Mouse (Mus musculus) limb, embryonic 15.5 days (tissue): ENCODE measurements at regions not wholly inside any gene's neighbourhood (a gene's known extent, or its start where the extent isn't known, plus 50 kb on each side); places are given as distances from the start of the nearest gene placed in this dataset.

ENCODE experiments used
- ATAC-seq: fragments of 200-750 bp; cut with Nextera tagmentation; 2 replicates; pipeline ENCODE4 v1.8.0; 2017; ENCODE audit warnings: low read depth, moderate TSS enrichment; ENCODE audit not compliant: insufficient number of reproducible peaks, low FRiP score, low TSS enrichment
- H3K27ac ChIP-seq: fragments of 300-500 bp; sonication (generic); 2 replicates; pipeline ENCODE4 v1.5.1; 2015; ENCODE audit warnings: moderate library complexity, mild to moderate bottlenecking, inconsistent platforms
- H3K27me3 ChIP-seq: fragments of 300-500 bp; sonication (generic); 2 replicates; pipeline ENCODE4 v1.6.1; 2015; ENCODE audit warnings: inconsistent platforms
- H3K36me3 ChIP-seq: fragments of 300-500 bp; sonication (generic); 2 replicates; pipeline ENCODE4 v1.6.1; 2015; ENCODE audit warnings: inconsistent platforms
- H3K4me1 ChIP-seq: fragments of 300-500 bp; sonication (generic); 2 replicates; pipeline ENCODE4 v1.6.1; 2015; ENCODE audit warnings: inconsistent platforms
- H3K4me2 ChIP-seq: fragments of 300-500 bp; sonication (generic); 2 replicates; pipeline ENCODE4 v1.6.1; 2015; ENCODE audit warnings: mild to moderate bottlenecking, inconsistent platforms
- H3K4me3 ChIP-seq: fragments of 300-500 bp; sonication (generic); 2 replicates; pipeline ENCODE4 v1.5.1; 2015; ENCODE audit warnings: mild to moderate bottlenecking, inconsistent platforms
- H3K9ac ChIP-seq: fragments of 300-500 bp; sonication (generic); 2 replicates; pipeline ENCODE4 v1.6.1; 2015; ENCODE audit warnings: inconsistent platforms
- H3K9me3 ChIP-seq: fragments of 300-500 bp; sonication (generic); 2 replicates; pipeline ENCODE4 v1.6.1; 2016; ENCODE audit warnings: inconsistent platforms
- WGBS: fragments of 180-500 bp; shearing (Covaris S2); methylation state at CpG from one replicate; pipeline ENCODE4 v1.1.7; 2015; 5-methylcytosine and 5-hydroxymethylcytosine counted together

DNA sequence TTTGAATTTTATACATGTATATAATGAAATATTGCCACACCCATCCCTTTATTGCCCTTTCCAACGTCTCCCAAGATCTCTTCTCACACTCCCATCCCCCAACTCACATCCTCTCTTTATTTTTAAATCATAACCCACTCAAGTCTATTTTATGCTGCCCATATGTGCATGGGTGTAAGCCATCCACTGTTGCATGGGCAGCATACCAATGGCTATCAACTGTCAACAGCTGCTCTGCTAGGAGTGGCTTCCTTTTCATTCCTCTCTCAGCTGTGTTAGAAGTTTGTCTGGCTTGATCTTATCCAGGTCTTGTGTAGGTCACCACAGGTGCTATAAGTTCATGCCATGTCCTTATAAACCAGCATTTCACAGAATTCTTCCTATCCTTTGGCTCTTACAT, 409.2 kb upstream of the Klf4 start:
- no peak overlapping the region for H3K4me2 ChIP-seq
- no peak overlapping the region for H3K9ac ChIP-seq
- H3K27me3 ChIP-seq: no peaks in the 10 kb centered on the region
- H3K27ac ChIP-seq: no peak overlapping the region
- no peak overlapping the region for H3K4me3 ChIP-seq
- WGBS: 34% methylated on average over 1 of the region's 1 CpGs
- H3K4me1 ChIP-seq: no peaks in the 10 kb centered on the region
- H3K9me3 ChIP-seq: no peaks in the 10 kb centered on the region
- H3K36me3 ChIP-seq: no peaks in the 10 kb centered on the region
- no peak for ATAC-seq

DNA sequence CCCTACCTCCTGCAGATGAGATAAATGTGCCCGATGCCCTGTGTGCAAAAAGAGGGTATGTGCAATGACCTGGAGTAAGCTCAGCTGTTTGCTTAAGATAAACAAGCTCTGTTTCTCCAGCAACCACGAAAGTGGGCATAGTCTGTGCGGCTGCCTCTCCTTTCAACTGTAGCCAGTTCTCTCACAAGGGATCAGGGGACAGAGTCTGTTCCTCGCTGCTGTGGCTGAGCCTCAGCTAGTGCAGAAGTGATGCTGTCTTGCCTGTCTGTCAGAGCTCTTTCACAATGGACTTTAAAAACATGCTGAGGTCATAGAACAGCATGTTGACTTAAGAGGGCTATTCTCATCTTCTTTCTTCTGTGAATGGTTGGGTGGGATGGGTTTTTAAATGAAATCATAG, 406.1 kb upstream of the Klf4 start:
- WGBS: 79% methylated on average over 4 of the region's 4 CpGs
- no peak overlapping the region for H3K27ac ChIP-seq

DNA sequence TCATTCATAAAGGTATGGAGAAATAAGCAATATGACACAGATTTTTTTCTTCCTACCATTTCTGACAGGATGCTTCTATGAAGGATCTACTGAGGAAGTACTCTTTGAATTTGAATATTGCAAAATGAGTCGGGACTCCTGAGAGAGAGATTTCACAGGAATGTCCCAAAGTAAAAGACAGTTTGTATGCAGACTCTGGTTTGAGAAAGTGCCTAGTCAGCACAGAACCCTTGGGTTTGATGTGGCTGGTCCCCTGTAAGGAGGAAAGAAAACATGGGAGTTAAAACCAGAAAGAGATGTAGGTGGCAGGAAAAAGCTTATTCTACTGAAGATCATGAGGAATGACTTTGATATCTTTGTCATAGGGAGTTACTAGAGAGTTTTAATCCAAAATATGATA, 405.6 kb upstream of the Klf4 start:
- no peak overlapping the region for H3K9ac ChIP-seq
- no peak overlapping the region for H3K27ac ChIP-seq

More for the DNA sequence above, 406.1 kb upstream of the Klf4 start:
- Histone ChIP-seq H3K36me3 (no peaks in the 10 kb centered on the region), H3K4me1 (no peaks in the 10 kb centered on the region), H3K9me3 (no peaks in the 10 kb centered on the region), H3K27me3 (no peaks in the 10 kb centered on the region), H3K9ac (no peak overlapping the region), H3K4me3 (no peak overlapping the region), H3K4me2 (no peak overlapping the region)
- no peak for ATAC-seq

DNA sequence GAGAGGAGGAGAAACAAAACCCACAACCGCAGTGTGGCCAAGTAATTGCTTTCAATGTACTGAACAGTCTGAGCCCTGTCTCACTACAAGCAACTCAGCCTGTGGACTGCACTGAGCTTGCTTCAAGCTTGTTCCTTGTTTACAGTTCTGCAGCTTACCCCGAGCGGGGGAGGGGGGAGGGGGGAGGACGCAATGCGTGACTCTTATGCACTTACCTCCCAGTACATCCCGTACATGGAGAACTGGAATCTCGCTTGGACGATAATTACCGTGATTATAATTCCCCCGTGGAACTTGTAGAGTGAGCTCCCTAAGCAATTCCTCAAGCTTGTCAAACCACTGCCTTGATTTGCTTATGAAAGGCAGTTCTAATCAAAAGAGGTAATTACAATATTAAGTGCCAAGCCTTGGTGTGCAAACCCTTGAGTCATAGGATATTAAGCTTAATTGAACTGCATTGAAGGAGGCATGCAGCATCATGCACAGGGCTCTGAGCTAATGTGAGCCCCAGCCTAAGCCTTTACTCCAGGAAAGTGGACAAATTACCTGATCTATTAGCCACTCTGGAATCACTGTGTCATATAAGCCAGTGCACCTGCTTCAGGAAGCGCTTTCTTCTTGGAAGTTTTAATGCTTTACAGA, 397.0 kb upstream of the Klf4 start:
- no peaks in the 10 kb centered on the region for H3K27me3 ChIP-seq
- H3K4me3 ChIP-seq: no peak overlapping the region
- 48% methylated on average over 11 of the region's 11 CpGs for WGBS
- no peak for ATAC-seq
- peak overlapping the region; percentile 4 for H3K4me2 ChIP-seq
- peaks cover 12% of the 10 kb centered on the region; the same call in 1 of the 2 replicates for H3K4me1 ChIP-seq
- H3K27ac ChIP-seq: peak overlapping the region; percentile 71
- H3K36me3 ChIP-seq: no peaks in the 10 kb centered on the region
- H3K9ac ChIP-seq: no peak overlapping the region
- H3K9me3 ChIP-seq: no peaks in the 10 kb centered on the region

More for the DNA sequence above, 405.6 kb upstream of the Klf4 start:
- H3K4me1 ChIP-seq: no peaks in the 10 kb centered on the region
- no peak overlapping the region for H3K4me3 ChIP-seq
- H3K9me3 ChIP-seq: no peaks in the 10 kb centered on the region
- H3K36me3 ChIP-seq: no peaks in the 10 kb centered on the region
- no peak overlapping the region for H3K4me2 ChIP-seq
- WGBS: 73% methylated on average over 1 of the region's 1 CpGs
- no peak for ATAC-seq
- H3K27me3 ChIP-seq: no peaks in the 10 kb centered on the region

DNA sequence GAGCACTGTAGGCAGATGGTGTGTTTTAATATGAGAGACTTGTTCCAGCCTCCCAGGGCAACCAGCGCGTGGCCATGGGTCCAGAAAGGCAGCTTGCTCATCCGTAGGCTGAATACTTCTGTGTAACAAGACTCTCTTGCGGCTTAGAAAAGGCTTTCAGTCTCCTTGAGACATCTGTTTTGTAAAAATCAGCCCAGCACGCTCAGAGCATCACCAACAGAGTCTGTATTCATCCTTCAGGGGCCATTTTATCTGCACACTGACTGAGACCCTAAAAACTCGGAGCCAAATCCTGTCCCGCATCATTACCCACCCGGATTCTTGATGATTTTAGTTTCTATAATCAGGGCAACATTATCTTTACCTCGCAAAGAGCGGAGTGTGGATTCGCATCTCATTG, 396.4 kb upstream of the Klf4 start:
- H3K36me3 ChIP-seq: no peaks in the 10 kb centered on the region
- 53% methylated on average over 11 of the region's 11 CpGs for WGBS
- no peak overlapping the region for H3K9ac ChIP-seq
- H3K4me2 ChIP-seq: peak overlapping the region; percentile 4; the same call in 1 of the 2 replicates
- H3K9me3 ChIP-seq: no peaks in the 10 kb centered on the region
- H3K4me1 ChIP-seq: peaks cover 12% of the 10 kb centered on the region; the same call in 1 of the 2 replicates
- no peak overlapping the region for H3K4me3 ChIP-seq
- H3K27ac ChIP-seq: peak overlapping the region; percentile 71
- H3K27me3 ChIP-seq: no peaks in the 10 kb centered on the region
- ATAC-seq: no peak

DNA sequence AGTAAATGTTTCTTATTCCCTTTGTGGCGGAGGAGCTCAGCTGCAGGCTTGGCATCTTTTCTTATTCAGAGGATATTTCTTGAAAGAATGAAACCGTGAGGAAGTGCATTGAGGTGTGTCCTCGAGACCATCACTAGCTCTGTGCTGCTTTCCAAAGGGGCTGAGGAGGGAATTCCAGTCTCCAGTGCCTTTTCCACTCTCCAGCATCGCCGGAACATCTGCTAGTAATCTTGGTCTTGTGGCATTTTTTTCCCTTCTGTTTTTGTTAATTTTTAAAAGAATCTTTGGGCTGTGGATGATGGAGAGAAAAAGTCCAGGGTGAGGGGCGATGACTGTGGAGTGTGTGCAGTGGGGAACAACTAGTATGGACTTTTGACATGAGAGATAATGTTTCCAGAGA, 395.9 kb upstream of the Klf4 start:
- Histone ChIP-seq H3K9me3 (no peaks in the 10 kb centered on the region), H3K27ac (peak overlapping the region; percentile 71), H3K36me3 (no peaks in the 10 kb centered on the region), H3K4me3 (no peak overlapping the region), H3K4me1 (peaks cover 12% of the 10 kb centered on the region; the same call in 1 of the 2 replicates), H3K4me2 (no peak overlapping the region), H3K9ac (no peak overlapping the region), H3K27me3 (no peaks in the 10 kb centered on the region)
- WGBS: 50% methylated on average over 6 of the region's 6 CpGs
- ATAC-seq: no peak

DNA sequence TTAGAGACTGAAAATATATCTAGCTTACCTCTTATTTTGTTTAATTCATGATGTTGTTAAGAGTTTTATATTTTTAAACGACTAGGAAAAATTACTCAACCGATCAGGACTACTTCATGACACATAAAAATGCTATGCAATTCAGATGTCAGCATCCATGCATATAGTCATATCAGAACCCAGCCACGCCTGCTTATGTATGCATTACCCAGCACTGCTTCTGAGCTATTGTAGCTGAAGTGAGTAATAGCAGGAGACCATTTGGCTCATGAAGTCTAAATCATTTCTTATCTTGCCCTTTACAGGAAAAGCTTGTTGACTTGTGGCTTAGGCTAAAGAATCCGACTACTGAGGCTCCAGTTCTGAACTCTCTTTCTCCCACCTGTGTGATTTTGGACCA, 395.1 kb upstream of the Klf4 start:
- Histone ChIP-seq H3K27ac (no peak overlapping the region), H3K4me2 (no peak overlapping the region), H3K27me3 (no peaks in the 10 kb centered on the region), H3K9ac (no peak overlapping the region), H3K4me3 (no peak overlapping the region), H3K36me3 (no peaks in the 10 kb centered on the region), H3K4me1 (peaks cover 12% of the 10 kb centered on the region; the same call in 1 of the 2 replicates), H3K9me3 (no peaks in the 10 kb centered on the region)
- 75% methylated on average over 4 of the region's 4 CpGs for WGBS
- no peak for ATAC-seq

DNA sequence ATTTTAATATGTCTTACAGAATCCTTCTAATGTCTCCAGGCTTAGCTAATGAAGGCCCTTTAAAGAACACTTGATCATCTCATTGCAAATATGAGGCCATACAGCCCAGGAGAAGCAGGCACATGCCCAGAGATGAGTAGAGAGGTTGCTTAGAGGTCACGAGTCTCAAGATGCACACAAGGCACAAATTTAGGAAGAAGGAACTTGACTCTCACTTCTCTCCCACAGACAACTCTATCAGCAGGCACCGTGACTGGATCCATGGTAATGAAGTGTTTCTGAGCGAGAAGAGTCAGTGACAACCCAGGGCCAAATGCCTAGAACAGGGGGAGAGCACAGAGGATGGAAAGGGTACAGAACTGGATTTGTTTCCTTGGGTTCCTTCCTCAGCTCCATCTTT, 392.7 kb upstream of the Klf4 start:
- H3K27me3 ChIP-seq: no peaks in the 10 kb centered on the region
- 75% methylated on average over 3 of the region's 3 CpGs for WGBS
- H3K4me3 ChIP-seq: no peak overlapping the region
- no peak overlapping the region for H3K9ac ChIP-seq
- no peak overlapping the region for H3K27ac ChIP-seq
- no peak for ATAC-seq
- H3K4me1 ChIP-seq: peaks cover 12% of the 10 kb centered on the region; the same call in 1 of the 2 replicates
- no peaks in the 10 kb centered on the region for H3K36me3 ChIP-seq
- no peaks in the 10 kb centered on the region for H3K9me3 ChIP-seq
- no peak overlapping the region for H3K4me2 ChIP-seq

DNA sequence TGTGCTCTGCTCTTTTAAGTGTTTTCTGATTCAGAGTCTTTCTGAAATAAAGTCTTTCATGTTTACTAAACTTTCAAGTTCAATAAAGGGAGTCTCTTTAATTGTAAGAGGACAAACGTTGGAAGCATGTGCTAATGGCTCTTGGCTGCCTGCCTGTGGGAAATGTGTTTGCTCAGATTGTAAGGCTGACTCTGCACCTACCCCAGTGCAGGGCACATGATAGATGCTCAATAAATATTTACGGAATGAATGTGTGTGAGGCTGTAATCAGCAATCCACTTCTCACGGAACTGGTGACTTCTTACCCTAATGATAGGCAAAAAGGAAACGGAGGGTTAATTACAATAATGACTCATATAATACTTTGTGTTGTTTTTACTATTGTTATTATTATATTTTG, 389.0 kb upstream of the Klf4 start:
- Histone ChIP-seq H3K4me2 (no peak overlapping the region), H3K4me3 (no peak overlapping the region), H3K9ac (no peak overlapping the region), H3K27ac (no peak overlapping the region), H3K36me3 (no peaks in the 10 kb centered on the region), H3K9me3 (no peaks in the 10 kb centered on the region), H3K27me3 (no peaks in the 10 kb centered on the region), H3K4me1 (no peaks in the 10 kb centered on the region)
- no peak for ATAC-seq
- 63% methylated on average over 4 of the region's 4 CpGs for WGBS

DNA sequence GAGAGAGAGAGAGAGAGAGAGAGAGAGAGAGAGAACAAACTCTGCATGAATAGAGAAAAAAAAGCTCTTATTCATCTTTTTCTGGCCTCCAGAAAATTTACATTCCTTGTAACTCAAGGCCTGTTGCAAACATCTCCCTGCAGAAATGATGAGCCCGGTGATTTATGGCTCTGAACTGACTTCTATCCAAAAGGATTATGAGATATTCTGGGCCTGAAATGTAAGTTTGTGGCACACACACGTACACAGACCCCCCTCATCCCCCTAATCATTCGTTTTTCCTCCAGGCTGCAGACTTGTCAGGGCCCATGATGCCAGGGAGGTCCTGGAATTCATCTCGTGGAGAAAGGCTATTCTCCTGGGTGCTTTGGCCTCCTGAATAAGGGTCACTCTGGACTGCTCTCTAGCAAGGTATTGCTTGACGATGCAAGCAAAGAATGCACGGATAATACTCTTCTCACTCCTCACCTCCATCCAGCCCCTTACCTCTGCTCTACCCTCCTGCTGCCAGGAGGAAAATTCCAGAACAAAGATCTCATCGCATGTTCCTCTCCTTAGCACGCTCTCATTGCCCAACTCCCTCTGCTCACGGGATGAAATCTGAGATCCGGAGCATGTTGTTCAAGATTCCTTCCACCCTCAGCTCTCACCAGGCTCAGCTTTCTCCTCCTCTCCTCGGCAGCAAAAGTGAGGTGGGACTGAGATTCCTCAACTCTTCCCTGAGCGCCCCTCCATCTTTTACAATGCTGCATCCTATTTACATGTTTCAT, 362.0 kb upstream of the Klf4 start:
- Histone ChIP-seq H3K36me3 (no peaks in the 10 kb centered on the region), H3K4me3 (no peak overlapping the region), H3K4me2 (no peak overlapping the region), H3K4me1 (no peaks in the 10 kb centered on the region), H3K27me3 (no peaks in the 10 kb centered on the region), H3K27ac (peak overlapping the region; percentile 72), H3K9me3 (no peaks in the 10 kb centered on the region), H3K9ac (no peak overlapping the region)
- no peak for ATAC-seq
- WGBS: 38% methylated on average over 12 of the region's 12 CpGs

DNA sequence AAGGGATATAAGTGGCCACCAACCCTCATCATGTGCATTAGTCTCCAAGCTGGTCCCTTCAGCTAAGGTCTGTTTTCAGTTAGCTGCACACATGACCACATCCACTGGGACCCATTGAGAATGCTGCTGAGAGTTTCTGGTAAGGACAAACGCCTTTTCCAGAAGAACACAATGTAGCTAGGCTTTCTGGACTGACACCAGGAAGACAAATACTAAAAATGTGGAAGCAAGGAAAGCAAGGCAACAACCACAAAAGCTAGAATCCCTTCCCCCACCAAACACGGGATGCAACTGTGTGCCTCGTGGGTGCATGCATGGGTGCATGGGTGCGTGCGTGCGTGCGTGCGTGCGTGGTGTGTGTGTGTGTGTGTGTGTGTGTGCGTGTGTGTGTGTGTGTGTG, 359.4 kb upstream of the Klf4 start:
- Histone ChIP-seq H3K4me3 (no peak overlapping the region), H3K4me1 (0 out of 2 replicates have a peak, but pooled peaks cover 3% of the 10 kb centered on the region), H3K27ac (no peak overlapping the region), H3K4me2 (no peak overlapping the region), H3K27me3 (no peaks in the 10 kb centered on the region), H3K9ac (no peak overlapping the region), H3K36me3 (no peaks in the 10 kb centered on the region), H3K9me3 (no peaks in the 10 kb centered on the region)
- WGBS: 78% methylated on average over 8 of the region's 10 CpGs
- ATAC-seq: no peak

DNA sequence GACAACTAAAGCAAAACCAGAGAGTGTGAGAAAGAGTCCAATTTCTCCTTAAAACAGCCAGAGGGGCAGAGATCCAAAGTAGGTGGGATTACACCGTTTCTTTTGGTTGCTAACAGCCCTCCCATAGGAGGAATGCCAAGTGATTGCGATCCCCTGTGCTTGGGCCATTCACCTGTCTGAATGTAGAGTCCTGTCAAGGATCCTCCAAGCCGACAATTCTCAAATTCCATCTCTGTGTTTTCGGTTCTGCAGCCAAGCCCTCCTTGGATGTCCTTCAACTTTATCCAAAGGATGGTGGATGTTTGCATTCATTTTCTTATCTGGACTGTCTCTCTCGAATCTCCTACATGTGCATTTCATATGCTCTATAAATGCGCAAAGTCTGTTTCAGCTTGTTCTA, 355.3 kb upstream of the Klf4 start:
- Histone ChIP-seq H3K9me3 (no peaks in the 10 kb centered on the region), H3K4me1 (0 out of 2 replicates have a peak, but pooled peaks cover 3% of the 10 kb centered on the region), H3K36me3 (no peaks in the 10 kb centered on the region), H3K27me3 (no peaks in the 10 kb centered on the region), H3K4me2 (no peak overlapping the region), H3K9ac (no peak overlapping the region), H3K4me3 (no peak overlapping the region), H3K27ac (no peak overlapping the region)
- WGBS: 65% methylated on average over 6 of the region's 6 CpGs
- ATAC-seq: no peak
